Mouse (Mus musculus) myocyte (in vitro differentiated cells): Measurements from ENCODE around the gene Slc35a5.

Experiments used
- CEBPB ChIP-seq: IDR thresholded peaks from 2 replicates; pipeline ENCODE4 v1.6.1; 2011; ENCODE audit warnings: mild to moderate bottlenecking, moderate library complexity; ENCODE audit not compliant: poor library complexity, insufficient read depth, severe bottlenecking
- MAX ChIP-seq: IDR thresholded peaks from one replicate; pipeline ENCODE4 v1.6.1; 2011; ENCODE audit warnings: low read depth, mild to moderate bottlenecking, control low read depth
- MYOG ChIP-seq, 3 experiments: IDR thresholded peaks; one replicate each; pipeline ENCODE4 v1.6.1; 2011; ENCODE audit warnings: control low read depth in 2 of 3, low read depth in 2 of 3, mild to moderate bottlenecking in 2 of 3; ENCODE audit not compliant: insufficient read length in 2 of 3, control insufficient read depth in 1 of 3, insufficient read depth in 1 of 3
- POLR2A ChIP-seq: IDR thresholded peaks from one replicate; pipeline ENCODE4 v1.6.1; 2011; ENCODE audit warnings: low read depth, mild to moderate bottlenecking, control low read depth, moderate library complexity; ENCODE audit not compliant: insufficient read length
- TCF12 ChIP-seq: IDR thresholded peaks from one replicate; pipeline ENCODE4 v1.6.1; 2011; ENCODE audit warnings: mild to moderate bottlenecking, control low read depth; ENCODE audit not compliant: poor library complexity, insufficient read depth, severe bottlenecking

- no peak for TF ChIP-seq POLR2A
- no peak for TF ChIP-seq TCF12
- no peak for TF ChIP-seq CEBPB
- no peak for TF ChIP-seq MAX
- no peak for TF ChIP-seq MYOG (IDR thresholded peaks at IDR 0.05; ENCODE audit: control insufficient read depth in 1 of 3, insufficient read depth in 1 of 3, insufficient read length in 2 of 3, low read depth in 2 of 3)
These were observed 50.2 kb downstream of the Slc35a5 start for GRCm38 (mm10) chr16:45108203-45108878.
